In the genomic region with DNA sequence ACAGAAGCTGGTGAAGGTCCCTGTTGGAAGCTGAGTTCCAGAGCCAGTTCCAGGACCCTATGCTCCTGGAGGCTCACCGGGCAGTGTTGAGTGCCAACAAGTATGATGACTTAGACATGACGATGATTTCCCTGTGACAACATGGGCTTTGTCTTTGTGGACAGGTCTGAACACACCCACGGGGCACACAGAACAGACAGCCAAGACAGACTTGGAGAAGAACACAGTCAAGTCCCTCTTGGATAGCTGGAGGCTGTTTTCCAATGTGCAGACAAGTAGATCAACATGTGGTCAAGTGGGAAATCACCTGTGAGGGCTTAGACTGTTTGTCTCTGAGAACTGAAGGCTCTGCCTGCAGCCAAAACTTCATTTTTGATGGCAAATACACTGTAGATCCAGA, we compare ENCODE assay signal across 31 mouse cellular contexts.
"Had no signal": no experiment of that assay in that cellular context is flagged by ENCODE, and none has a peak within 500 bp of the region (broad histone marks: within the 10 kb centered on the region; RNA-seq: fewer than 3 reads in every experiment).

No protein-coding gene starts in this region.

- H3K9me3 ChIP-seq: limb, embryonic 10.5 days; limb, embryonic 12.5 days; limb, embryonic 15.5 days; liver, embryonic 12.5 days; liver, embryonic 13.5 days; liver, embryonic 15.5 days; lung, embryonic 15.5 days; midbrain, embryonic 10.5 days; midbrain, embryonic 12.5 days; midbrain, embryonic 13.5 days; midbrain, embryonic 15.5 days; neural tube, embryonic 12.5 days had no signal

- H3K9ac ChIP-seq: limb, embryonic 12.5 days; limb, embryonic 13.5 days; limb, embryonic 15.5 days; liver, embryonic 12.5 days; liver, embryonic 13.5 days; liver, embryonic 14.5 days; liver, embryonic 15.5 days; lung, embryonic 14.5 days; lung, embryonic 15.5 days; midbrain, embryonic 12.5 days; midbrain, embryonic 13.5 days; midbrain, embryonic 15.5 days; neural tube, embryonic 12.5 days; neural tube, embryonic 13.5 days had no signal

- H3K36me3 ChIP-seq: limb, embryonic 10.5 days; limb, embryonic 12.5 days; limb, embryonic 13.5 days; limb, embryonic 15.5 days; liver, embryonic 12.5 days; liver, embryonic 13.5 days; liver, embryonic 15.5 days; lung, embryonic 15.5 days; midbrain, embryonic 10.5 days; midbrain, embryonic 12.5 days; midbrain, embryonic 13.5 days; midbrain, embryonic 15.5 days; neural tube, embryonic 12.5 days; neural tube, embryonic 13.5 days had no signal

- H3K27ac ChIP-seq: limb, embryonic 10.5 days; limb, embryonic 12.5 days; limb, embryonic 13.5 days; limb, embryonic 15.5 days; liver, embryonic 12.5 days; liver, embryonic 13.5 days; liver, embryonic 14.5 days; liver, embryonic 15.5 days; lung, embryonic 15.5 days; macrophage; midbrain, embryonic 10.5 days; midbrain, embryonic 12.5 days; midbrain, embryonic 13.5 days; midbrain, embryonic 15.5 days; neural tube, embryonic 12.5 days; neural tube, embryonic 13.5 days had no signal

- H3K27me3 ChIP-seq: limb, embryonic 12.5 days; limb, embryonic 13.5 days; limb, embryonic 15.5 days; liver, embryonic 13.5 days; liver, embryonic 15.5 days; lung, embryonic 15.5 days; megakaryocyte, embryonic 14.5 days; midbrain, embryonic 12.5 days; midbrain, embryonic 13.5 days; midbrain, embryonic 15.5 days; neural tube, embryonic 12.5 days; neural tube, embryonic 13.5 days had no signal

- H3K4me3 ChIP-seq: limb, embryonic 10.5 days; limb, embryonic 12.5 days; limb, embryonic 13.5 days; limb, embryonic 15.5 days; liver, embryonic 12.5 days; liver, embryonic 13.5 days; liver, embryonic 15.5 days; lung, embryonic 15.5 days; midbrain, embryonic 10.5 days; midbrain, embryonic 12.5 days; midbrain, embryonic 13.5 days; midbrain, embryonic 15.5 days; myocyte; neural tube, embryonic 12.5 days; neural tube, embryonic 13.5 days had no signal

- H3K4me1 ChIP-seq: liver, embryonic 13.5 days; liver, embryonic 15.5 days; lung, embryonic 15.5 days; neural tube, embryonic 12.5 days had no signal

- DNase-seq: left cerebral cortex, postnatal 4 days; liver; liver, embryonic 13.5 days; lung, adult 18-20 months; lung, adult 2 months; lung, embryonic 14.5 days; lung, postnatal 10 days; lung, postnatal 14 days; lung, postnatal 36 days; lung, postnatal 4 days; midbrain, embryonic 14.5 days had no signal

- ATAC-seq: liver, embryonic 12.5 days; lung, postnatal 0 days; midbrain, embryonic 13.5 days; midbrain, embryonic 15.5 days; midbrain, embryonic 16.5 days had no signal

- H3K4me2 ChIP-seq: limb, embryonic 12.5 days; limb, embryonic 13.5 days; limb, embryonic 15.5 days; liver, embryonic 12.5 days; liver, embryonic 13.5 days; liver, embryonic 15.5 days; lung, embryonic 14.5 days; lung, embryonic 15.5 days; midbrain, embryonic 11.5 days; midbrain, embryonic 12.5 days; midbrain, embryonic 13.5 days; midbrain, embryonic 15.5 days; neural tube, embryonic 12.5 days; neural tube, embryonic 13.5 days had no signal
